45 mouse cellular contexts compared by ENCODE assay signal in the genomic region with DNA sequence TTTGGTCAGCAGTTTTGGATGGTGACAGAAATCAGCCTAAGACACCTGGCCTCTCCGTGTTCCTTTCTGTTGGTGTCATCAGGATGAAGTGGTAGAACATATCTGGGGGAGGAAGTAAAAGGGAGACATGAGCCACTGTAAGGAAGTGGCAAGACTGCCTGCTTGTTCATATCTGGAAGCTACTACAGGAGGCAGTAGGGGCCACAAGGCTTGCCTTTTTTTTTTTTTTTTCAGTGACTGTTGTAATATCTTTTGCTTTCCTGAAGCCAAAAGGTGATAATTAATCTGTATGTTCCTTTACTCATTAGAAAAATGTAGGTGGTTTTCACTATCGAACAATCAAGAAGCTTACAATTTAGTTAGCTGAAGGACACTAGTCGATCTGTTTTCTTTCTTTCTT. TPM values are rescaled to one million over a fixed set of nuclear protein-coding genes. Genes with fewer than 3 reads are reported as not detected.
"Had no signal": no experiment of that assay in that cellular context is flagged by ENCODE, and none has a peak within 500 bp of the region (broad histone marks: within the 10 kb centered on the region; RNA-seq: fewer than 3 reads in every experiment).

No protein-coding gene starts in this region.

- H3K9me3 ChIP-seq: limb, embryonic 10.5 days; limb, embryonic 12.5 days; limb, embryonic 13.5 days; limb, embryonic 15.5 days; liver, embryonic 12.5 days; liver, embryonic 13.5 days; liver, embryonic 15.5 days; lung, embryonic 15.5 days; megakaryocyte, embryonic 14.5 days; midbrain, embryonic 10.5 days; midbrain, embryonic 12.5 days; midbrain, embryonic 13.5 days; midbrain, embryonic 15.5 days had no signal

- H3K9ac ChIP-seq: limb, embryonic 12.5 days; limb, embryonic 13.5 days; limb, embryonic 15.5 days; liver, embryonic 12.5 days; liver, embryonic 13.5 days; liver, embryonic 14.5 days; liver, embryonic 15.5 days; liver, postnatal 0 days; lung, embryonic 14.5 days; lung, embryonic 15.5 days; midbrain, embryonic 12.5 days; midbrain, embryonic 13.5 days; midbrain, embryonic 15.5 days had no signal

- H3K4me3 ChIP-seq: limb, embryonic 10.5 days; limb, embryonic 12.5 days; limb, embryonic 13.5 days; limb, embryonic 15.5 days; liver, embryonic 12.5 days; liver, embryonic 13.5 days; liver, embryonic 15.5 days; lung, embryonic 15.5 days; megakaryocyte, embryonic 14.5 days; midbrain, embryonic 10.5 days; midbrain, embryonic 12.5 days; midbrain, embryonic 13.5 days; midbrain, embryonic 15.5 days; myocyte had no signal

- H3K4me2 ChIP-seq: limb, embryonic 12.5 days; limb, embryonic 13.5 days; limb, embryonic 15.5 days; liver, embryonic 11.5 days; liver, embryonic 12.5 days; liver, embryonic 13.5 days; liver, embryonic 15.5 days; lung, embryonic 14.5 days; lung, embryonic 15.5 days; midbrain, embryonic 11.5 days; midbrain, embryonic 12.5 days; midbrain, embryonic 13.5 days; midbrain, embryonic 15.5 days had no signal

- H3K27ac ChIP-seq: limb, embryonic 10.5 days; limb, embryonic 12.5 days; limb, embryonic 13.5 days; limb, embryonic 15.5 days; liver, embryonic 12.5 days; liver, embryonic 13.5 days; liver, embryonic 14.5 days; liver, embryonic 15.5 days; lung, embryonic 15.5 days; macrophage; midbrain, embryonic 10.5 days; midbrain, embryonic 12.5 days; midbrain, embryonic 13.5 days; midbrain, embryonic 15.5 days had no signal

- H3K27me3 ChIP-seq: limb, embryonic 12.5 days; limb, embryonic 13.5 days; limb, embryonic 15.5 days; liver, embryonic 12.5 days; liver, embryonic 13.5 days; liver, embryonic 15.5 days; lung, embryonic 15.5 days; midbrain, embryonic 12.5 days; midbrain, embryonic 13.5 days; midbrain, embryonic 15.5 days had no signal

- DNase-seq: left cerebral cortex, postnatal 4 days; liver; liver, embryonic 13.5 days; liver, postnatal 0 days; lung, adult 18-20 months; lung, adult 2 months; lung, embryonic 14.5 days; lung, postnatal 10 days; lung, postnatal 14 days; lung, postnatal 36 days; lung, postnatal 4 days; midbrain, embryonic 14.5 days had no signal

- H3K4me1 ChIP-seq: limb, embryonic 10.5 days; limb, embryonic 12.5 days; limb, embryonic 13.5 days; limb, embryonic 15.5 days; liver, embryonic 12.5 days; liver, embryonic 13.5 days; liver, embryonic 15.5 days; lung, embryonic 15.5 days; midbrain, embryonic 10.5 days; midbrain, embryonic 12.5 days; midbrain, embryonic 13.5 days; midbrain, embryonic 15.5 days had no signal

- H3K36me3 ChIP-seq: limb, embryonic 10.5 days; limb, embryonic 12.5 days; limb, embryonic 13.5 days; limb, embryonic 15.5 days; liver, embryonic 12.5 days; liver, embryonic 13.5 days; liver, embryonic 15.5 days; lung, embryonic 15.5 days; midbrain, embryonic 10.5 days; midbrain, embryonic 12.5 days; midbrain, embryonic 13.5 days; midbrain, embryonic 15.5 days had no signal

RNA-seq across cellular contexts. Expression of a gene that starts 5.4 kb away (rescaled TPM):
- total RNA-seq: left cerebral cortex, postnatal 10 days; left cerebral cortex, postnatal 14 days; left cerebral cortex, postnatal 25 days; left cerebral cortex, postnatal 36 days; left cerebral cortex, postnatal 4 days; megakaryocyte progenitor cell, adult 5-6 weeks; megakaryocyte, adult 5-6 weeks; megakaryocyte-erythroid progenitor cell, adult 5-6 weeks; midbrain, postnatal 0 days; monocyte, adult 5-6 weeks had no signal
- polyA plus RNA-seq: limb, embryonic 10.5 days; limb, embryonic 11.5 days; limb, embryonic 12.5 days; limb, embryonic 13.5 days; limb, embryonic 15.5 days; liver, adult 2 months; liver, embryonic 11.5 days; liver, embryonic 12.5 days; liver, embryonic 13.5 days; liver, embryonic 14.5 days; liver, embryonic 15.5 days; liver, embryonic 16.5 days; liver, postnatal 0 days; lung, adult 2 months; lung, embryonic 14.5 days; lung, embryonic 15.5 days; lung, embryonic 16.5 days; lung, postnatal 0 days; macrophage; midbrain, embryonic 10.5 days; midbrain, embryonic 11.5 days; midbrain, embryonic 12.5 days; midbrain, embryonic 13.5 days; midbrain, embryonic 14.5 days; midbrain, embryonic 15.5 days; midbrain, embryonic 16.5 days; midbrain, postnatal 0 days; myocyte; neural tube, embryonic 11.5 days had no signal

RNA-seq across cellular contexts. Expression of a gene that starts 51.4 kb away (rescaled TPM):
- total RNA-seq: left cerebral cortex, postnatal 10 days; left cerebral cortex, postnatal 14 days; left cerebral cortex, postnatal 25 days; left cerebral cortex, postnatal 36 days; left cerebral cortex, postnatal 4 days; midbrain, postnatal 0 days; monocyte, adult 5-6 weeks had no signal
- polyA plus RNA-seq: limb, embryonic 10.5 days; limb, embryonic 11.5 days; limb, embryonic 12.5 days; limb, embryonic 13.5 days; limb, embryonic 15.5 days; liver, embryonic 11.5 days; lung, embryonic 14.5 days; lung, embryonic 16.5 days; midbrain, embryonic 10.5 days; midbrain, embryonic 11.5 days; midbrain, embryonic 12.5 days; midbrain, embryonic 13.5 days; midbrain, embryonic 14.5 days; midbrain, embryonic 15.5 days; midbrain, embryonic 16.5 days; midbrain, postnatal 0 days; myocyte; neural tube, embryonic 11.5 days had no signal
